8 mouse cellular contexts compared by ENCODE assay signal in the genomic region with DNA sequence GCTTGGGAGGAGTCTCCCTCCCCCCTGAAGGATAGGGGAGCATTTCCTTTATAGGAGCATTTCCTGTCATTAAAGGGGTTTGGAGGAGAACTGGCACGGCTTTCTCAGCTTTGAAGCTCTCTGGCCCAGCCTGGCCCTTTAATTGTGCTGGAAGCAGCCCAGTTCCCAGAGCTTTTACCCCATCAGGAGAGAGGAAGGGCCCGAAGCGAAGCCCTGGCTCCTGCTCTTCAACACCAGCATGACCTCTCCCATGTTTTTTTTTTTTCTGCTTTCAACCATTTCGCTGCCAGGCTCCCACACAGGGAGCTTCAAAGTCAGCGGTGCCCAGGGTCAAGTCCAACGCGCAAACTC. TPM values are rescaled to one million over a fixed set of nuclear protein-coding genes. Genes with fewer than 3 reads are reported as not detected.
DNase-seq lines count a peak whose midpoint lies in the region; ATAC-seq and TF ChIP-seq lines count a peak whose summit lies in the region.

No protein-coding gene starts in this region.

- peaks cover 3% of the 10 kb centered on the region; the same call in 1 of the 2 replicates for H3K4me1 ChIP-seq in heart, adult 2 months (ENCODE audit: control insufficient read depth, insufficient read depth, low read length)
- H3K4me1 ChIP-seq in hindbrain, embryonic 16.5 days (ENCODE audit: control insufficient read depth, insufficient read depth, low read depth, low read length) = peaks cover 19% of the 10 kb centered on the region

- no peak overlapping the region for H3K9ac ChIP-seq in heart, adult 2 months (ENCODE audit: low read depth, low read length)
- H3K9ac ChIP-seq in hindbrain, embryonic 16.5 days (ENCODE audit: low read depth, low read length) = no peak overlapping the region

- peak overlapping the region; percentile 16; the same call in 1 of the 2 replicates for H3K4me2 ChIP-seq in hindbrain, embryonic 16.5 days (ENCODE audit: low read length)

- H3K27me3 ChIP-seq in heart, adult 2 months (ENCODE audit: control insufficient read depth, insufficient read depth, low read length) = peaks cover 6% of the 10 kb centered on the region
- peaks cover 3% of the 10 kb centered on the region; the same call in 1 of the 2 replicates for H3K27me3 ChIP-seq in hindbrain, embryonic 16.5 days (replicated peaks; ENCODE audit: control insufficient read depth, insufficient read depth, low read length)

- no peaks in the 10 kb centered on the region for H3K36me3 ChIP-seq in heart, adult 2 months (ENCODE audit: control insufficient read depth, insufficient read depth, low read length)
- H3K36me3 ChIP-seq in hindbrain, embryonic 16.5 days (ENCODE audit: control insufficient read depth, insufficient read depth, low read length) = no peaks in the 10 kb centered on the region

- peak in 1 of 2 experiments; percentile 40 for DNase-seq in heart, adult 2 months
- DNase-seq in heart, postnatal 4 days = no peak
- peak; percentile 43 to 67 for DNase-seq in adrenal gland, postnatal 36 days
- peak; percentile 34 to 36 for DNase-seq in lung, adult 18-20 months
- no peak for DNase-seq in natural killer cell, adult 2 months (ENCODE audit: low spot score in 2 of 2)
- no peak for DNase-seq in frontal cortex, postnatal 25 days (ENCODE audit: low spot score in 2 of 2)

- H3K4me3 ChIP-seq in heart, adult 2 months = no peak overlapping the region
- H3K4me3 ChIP-seq in hindbrain, embryonic 16.5 days (ENCODE audit: low read length) = no peak overlapping the region

- ATAC-seq in hindbrain, embryonic 16.5 days = peak; percentile 67
- ATAC-seq in granulocyte monocyte progenitor cell, adult 5-6 weeks (replicated peaks; ENCODE audit: poor library complexity, severe bottlenecking) = no peak

- 44% methylated on average over 7 of the region's 7 CpGs for WGBS in heart, adult 2 months
- WGBS in hindbrain, embryonic 16.5 days = 30% methylated on average over 7 of the region's 7 CpGs

- TF ChIP-seq CTCF in heart, adult 2 months (IDR thresholded peaks at IDR 0.05) = no peak

- H3K27ac ChIP-seq in heart, adult 2 months = peak overlapping the region; percentile 40
- H3K27ac ChIP-seq in hindbrain, embryonic 16.5 days (ENCODE audit: low read depth, low read length) = peak overlapping the region; percentile 51

- H3K79me2 ChIP-seq in heart, adult 2 months (replicated peaks; ENCODE audit: control insufficient read depth, insufficient read depth, low read length) = no peaks in the 10 kb centered on the region

- intact Hi-C loops in heart, adult 2 months (cut with DNase I) = no loop called here

- TF ChIP-seq POLR2A in heart, adult 2 months (IDR thresholded peaks at IDR 0.05; ENCODE audit: insufficient read depth, low read depth, low read length) = no peak

- TF ChIP-seq EP300 in heart, adult 2 months (IDR thresholded peaks at IDR 0.05; ENCODE audit: insufficient read depth, low read depth, low read length) = no peak

- H3K9me3 ChIP-seq in hindbrain, embryonic 16.5 days (ENCODE audit: control insufficient read depth, low read length) = no peaks in the 10 kb centered on the region

RNA-seq across cellular contexts. Expression of gene Afap1l2, which starts 4.6 kb away (rescaled TPM):
- 1 to 10 TPM; 3.6 TPM for total RNA-seq in heart, adult 2 months (2021)
- polyA plus RNA-seq in heart, adult 2 months (2012; rRNA removed) = 1.8 and 2.9 TPM in 2 replicates
- total RNA-seq in heart, postnatal 4 days (2021) = 10 to 100 TPM; 10.1 to 11.9 TPM
- total RNA-seq in adrenal gland, postnatal 36 days (2021) = 10 to 100 TPM; 12.2 to 27.4 TPM
- polyA plus RNA-seq in hindbrain, embryonic 16.5 days (2015; fragmentation: Nextera tagmentation; extraction: Ambion mirVana) = 13.9 and 16.4 TPM in 2 replicates
- total RNA-seq in granulocyte monocyte progenitor cell, adult 5-6 weeks (2014; fragmentation: Nextera tagmentation) = not detected in 2 replicates
- not detected in 2 replicates for total RNA-seq in granulocyte monocyte progenitor cell, adult 5-6 weeks (2017)

Comparison
In these comparisons a context has a peak if more than half of its experiments do, and no peak if none do; other contexts are left out.
1. DNase-seq: peak in adrenal gland, postnatal 36 days (2 of 2) and lung, adult 18-20 months (2 of 2); none in heart, postnatal 4 days (single experiment), natural killer cell, adult 2 months (0 of 2) and frontal cortex, postnatal 25 days (0 of 2).
2. RNA of gene Afap1l2, which starts 4.6 kb away (total RNA-seq): 12.2 to 27.4 TPM in adrenal gland, postnatal 36 days, 10.1 to 11.9 TPM in heart, postnatal 4 days and 3.6 TPM in heart, adult 2 months; not detected in granulocyte monocyte progenitor cell, adult 5-6 weeks; every median in the first group is over 4 times any median in the second.